Mouse (Mus musculus) liver, embryonic 15.5 days (tissue): ENCODE data around the gene Reg4. TPM values are rescaled to one million over a fixed set of nuclear protein-coding genes. Genes with fewer than 3 reads are reported as not detected.

Experiments
- ATAC-seq: fragments of 200-750 bp; cut with Nextera tagmentation; 2 replicates; pipeline ENCODE4 v1.8.0; 2017; ENCODE audit warnings: moderate number of reproducible peaks, mild to moderate bottlenecking, moderate library complexity; ENCODE audit not compliant: insufficient read depth
- H3K27ac ChIP-seq: fragments of 300-500 bp; sonication (generic); replicated peaks from 2 replicates; pipeline ENCODE4 v1.5.1; 2015; ENCODE audit warnings: mild to moderate bottlenecking, inconsistent platforms
- H3K27me3 ChIP-seq: fragments of 300-500 bp; sonication (generic); 2 replicates; pipeline ENCODE4 v1.6.1; 2015; ENCODE audit warnings: mild to moderate bottlenecking, inconsistent platforms
- H3K36me3 ChIP-seq: fragments of 300-500 bp; sonication (generic); replicated peaks from 2 replicates; pipeline ENCODE4 v1.6.1; 2015; ENCODE audit warnings: moderate library complexity, mild to moderate bottlenecking, inconsistent platforms
- H3K4me1 ChIP-seq: fragments of 300-500 bp; sonication (generic); replicated peaks from 2 replicates; pipeline ENCODE4 v1.6.1; 2015; ENCODE audit warnings: inconsistent platforms
- H3K4me2 ChIP-seq: fragments of 300-500 bp; sonication (generic); 2 replicates; pipeline ENCODE4 v1.6.1; 2015; ENCODE audit warnings: moderate library complexity, mild to moderate bottlenecking, inconsistent platforms
- H3K4me3 ChIP-seq: fragments of 300-500 bp; sonication (generic); replicated peaks from 2 replicates; pipeline ENCODE4 v1.5.1; 2015; ENCODE audit warnings: mild to moderate bottlenecking, inconsistent platforms
- H3K9ac ChIP-seq: fragments of 300-500 bp; sonication (generic); 2 replicates; pipeline ENCODE4 v1.6.1; 2015; ENCODE audit warnings: moderate library complexity, mild to moderate bottlenecking, inconsistent platforms
- H3K9me3 ChIP-seq: fragments of 300-500 bp; sonication (generic); replicated peaks from 2 replicates; pipeline ENCODE4 v1.6.1; 2016; ENCODE audit warnings: inconsistent platforms
- WGBS: fragments of 180-500 bp; shearing (Covaris S2); methylation state at CpG from one replicate; pipeline ENCODE4 v1.1.7; 2015; ENCODE audit warnings: mixed read lengths; ENCODE audit not compliant: insufficient replicate concordance; 5-methylcytosine and 5-hydroxymethylcytosine counted together
- polyA plus RNA-seq: library from polyadenylated mRNA; unstranded; fragments of >200 nt; fragmentation: Nextera tagmentation; extraction: Ambion mirVana; gene quantifications from 2 replicates; pipeline ENCODE4 v1.2.1, GENCODE M21; 2015

The Reg4 gene
- not detected in 2 replicates for polyA plus RNA-seq

DNA sequence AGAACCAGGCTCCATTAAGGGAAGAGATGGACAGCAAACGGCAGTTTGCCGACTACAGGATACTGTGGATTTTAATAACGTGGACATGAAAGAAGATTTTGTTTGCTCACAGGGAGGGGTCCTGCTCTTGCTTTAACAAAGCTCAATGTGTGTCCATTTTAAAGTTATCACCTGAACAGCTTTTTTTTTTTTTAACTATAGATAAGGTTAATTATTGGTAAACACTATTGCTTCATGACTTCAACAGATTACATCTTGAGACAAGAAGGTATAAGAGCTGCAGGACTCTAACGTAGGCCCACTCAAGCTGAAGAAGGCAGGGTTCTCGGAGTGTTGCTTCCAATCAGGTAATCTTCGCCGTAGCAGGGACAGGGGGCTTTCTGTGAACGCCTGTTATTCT lies at the start of gene Reg4:
Reg4 (plus strand) TSS at position 301 of the 400 bp plus-strand sequence.
- Histone ChIP-seq H3K36me3 (no peaks in the 10 kb centered on the region), H3K4me3 (no peak within 1 kb of the TSS), H3K27me3 (no peaks in the 10 kb centered on the region), H3K27ac (no peak within 1 kb of the TSS), H3K9ac (no peak within 1 kb of the TSS), H3K4me1 (peaks cover 2% of the 10 kb centered on the region), H3K4me2 (no peak within 1 kb of the TSS), H3K9me3 (no peaks in the 10 kb centered on the region)
- 69% methylated on average over 8 of the region's 8 CpGs for WGBS
- ATAC-seq, result no peak

DNA sequence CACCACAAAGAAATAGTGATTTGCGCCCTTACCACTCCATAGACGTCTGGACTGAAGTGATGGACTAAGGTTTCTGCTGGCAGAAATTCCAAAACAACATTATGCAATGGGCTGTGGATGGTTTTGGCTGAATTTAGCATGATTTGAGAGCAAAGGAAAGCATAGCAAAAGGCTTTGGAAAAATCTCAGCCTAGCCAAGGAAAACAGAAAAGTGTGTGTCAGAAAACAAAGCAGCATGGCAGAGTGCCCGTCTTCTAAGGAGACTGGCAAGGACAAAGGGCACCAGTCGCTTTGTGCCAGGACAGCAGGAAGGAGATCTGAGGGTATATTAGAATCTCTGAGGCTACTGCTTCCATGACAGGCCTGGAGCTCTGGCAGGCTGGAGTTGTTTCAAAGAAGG lies 43.6 kb upstream of the Reg4 start:
- Histone ChIP-seq H3K4me1 (no peaks in the 10 kb centered on the region), H3K4me2 (no peak overlapping the region), H3K27ac (no peak overlapping the region), H3K4me3 (no peak overlapping the region), H3K36me3 (no peaks in the 10 kb centered on the region), H3K27me3 (no peaks in the 10 kb centered on the region), H3K9me3 (no peaks in the 10 kb centered on the region), H3K9ac (no peak overlapping the region)
- whole genome bisulfite sequencing, result 52% methylated on average over 4 of the region's 4 CpGs
- ATAC-seq, result no peak

GRCm38 (mm10) chr3:98180805-98181204 lies 41.2 kb upstream of the Reg4 start:
- no peak for ATAC-seq
- H3K9ac ChIP-seq, result no peak overlapping the region
- H3K9me3 ChIP-seq, result no peaks in the 10 kb centered on the region
- no peaks in the 10 kb centered on the region for H3K27me3 ChIP-seq
- H3K4me1 ChIP-seq, result no peaks in the 10 kb centered on the region
- no peak overlapping the region for H3K27ac ChIP-seq
- H3K4me2 ChIP-seq, result no peak overlapping the region
- WGBS, result 19% methylated on average over 7 of the region's 7 CpGs
- H3K4me3 ChIP-seq, result no peak overlapping the region
- H3K36me3 ChIP-seq, result no peaks in the 10 kb centered on the region

DNA sequence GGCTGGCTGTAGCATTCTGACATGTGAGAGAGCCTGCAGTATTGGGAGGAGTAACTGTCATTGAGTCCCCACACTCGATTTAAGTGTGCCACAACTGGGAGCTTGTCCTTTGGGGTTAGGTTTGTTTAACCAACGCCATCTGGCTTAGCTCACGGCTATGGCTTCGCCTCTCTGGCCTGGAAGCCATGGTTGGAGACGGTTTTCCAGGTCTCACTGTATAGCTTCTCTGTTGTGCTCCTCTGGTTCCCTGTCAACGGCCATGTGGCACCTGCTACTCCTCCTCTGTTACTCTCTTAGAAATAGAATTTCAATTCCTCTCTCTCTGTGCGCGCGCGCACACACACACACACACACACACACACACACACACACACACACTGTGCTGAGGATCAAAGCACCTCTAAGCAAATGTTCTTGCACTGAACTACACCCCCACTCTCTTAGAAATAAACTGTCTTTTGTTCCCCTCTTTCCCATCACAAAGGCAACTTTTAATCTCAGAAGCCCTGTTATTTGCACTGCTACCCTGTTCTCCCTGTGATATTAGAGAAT lies 36.7 kb upstream of the Reg4 start:
- Histone ChIP-seq H3K9me3 (no peaks in the 10 kb centered on the region), H3K4me2 (no peak overlapping the region), H3K4me3 (no peak overlapping the region), H3K4me1 (no peaks in the 10 kb centered on the region; the same call in 1 of the 2 replicates), H3K27ac (no peak overlapping the region), H3K36me3 (no peaks in the 10 kb centered on the region), H3K9ac (no peak overlapping the region), H3K27me3 (no peaks in the 10 kb centered on the region)
- WGBS, result 71% methylated on average over 10 of the region's 10 CpGs
- no peak for ATAC-seq

GRCm38 (mm10) chr3:98187777-98188176 lies 34.2 kb upstream of the Reg4 start:
- Histone ChIP-seq H3K4me2 (no peak overlapping the region), H3K27me3 (no peaks in the 10 kb centered on the region), H3K4me1 (no peaks in the 10 kb centered on the region; the same call in 1 of the 2 replicates), H3K9me3 (no peaks in the 10 kb centered on the region), H3K9ac (no peak overlapping the region), H3K36me3 (no peaks in the 10 kb centered on the region), H3K27ac (no peak overlapping the region), H3K4me3 (no peak overlapping the region)
- ATAC-seq, result no peak
- WGBS, result 68% methylated on average over 3 of the region's 3 CpGs

- 40% methylated on average over 9 of the region's 9 CpGs for WGBS
- H3K27ac ChIP-seq, result 0 out of 2 replicates have a peak overlapping the region, but pooled peaks have one; percentile 7
These were observed 24.0 kb upstream of the Reg4 start for GRCm38 (mm10) chr3:98197711-98198532.

DNA sequence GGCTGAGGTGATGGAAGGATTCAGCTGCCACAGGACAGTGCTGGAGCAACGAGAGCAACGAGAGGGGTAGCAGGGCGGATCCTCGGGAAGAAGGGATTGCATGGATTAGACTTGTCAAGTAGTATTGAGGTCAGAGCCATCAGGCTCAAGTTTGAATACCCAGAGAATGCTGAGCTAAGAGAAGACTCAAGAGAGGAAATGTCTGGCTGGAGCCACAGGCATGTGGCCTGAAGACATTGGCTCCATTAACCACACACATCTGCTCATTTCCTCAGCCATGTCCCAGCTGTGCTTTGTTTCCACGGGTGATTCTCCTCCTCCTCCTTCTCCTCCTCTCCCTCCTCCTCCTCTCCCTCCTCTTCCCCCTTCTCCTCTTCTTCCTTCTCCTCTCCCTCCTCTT lies 22.2 kb upstream of the Reg4 start:
- Histone ChIP-seq H3K9me3 (no peaks in the 10 kb centered on the region), H3K4me2 (no peak overlapping the region), H3K4me1 (peaks cover 4% of the 10 kb centered on the region), H3K27me3 (no peaks in the 10 kb centered on the region), H3K4me3 (no peak overlapping the region), H3K27ac (no peak overlapping the region), H3K36me3 (no peaks in the 10 kb centered on the region), H3K9ac (no peak overlapping the region)
- 42% methylated on average over 5 of the region's 5 CpGs for WGBS
- ATAC-seq, result no peak

More at GRCm38 (mm10) chr3:98197711-98198532, 24.0 kb upstream of the Reg4 start:
- no peaks in the 10 kb centered on the region for H3K36me3 ChIP-seq
- H3K4me2 ChIP-seq, result no peak overlapping the region
- H3K9me3 ChIP-seq, result no peaks in the 10 kb centered on the region
- no peak overlapping the region for H3K4me3 ChIP-seq
- no peaks in the 10 kb centered on the region for H3K27me3 ChIP-seq
- peaks cover 4% of the 10 kb centered on the region for H3K4me1 ChIP-seq
- ATAC-seq, result peak; percentile 69
- no peak overlapping the region for H3K9ac ChIP-seq

DNA sequence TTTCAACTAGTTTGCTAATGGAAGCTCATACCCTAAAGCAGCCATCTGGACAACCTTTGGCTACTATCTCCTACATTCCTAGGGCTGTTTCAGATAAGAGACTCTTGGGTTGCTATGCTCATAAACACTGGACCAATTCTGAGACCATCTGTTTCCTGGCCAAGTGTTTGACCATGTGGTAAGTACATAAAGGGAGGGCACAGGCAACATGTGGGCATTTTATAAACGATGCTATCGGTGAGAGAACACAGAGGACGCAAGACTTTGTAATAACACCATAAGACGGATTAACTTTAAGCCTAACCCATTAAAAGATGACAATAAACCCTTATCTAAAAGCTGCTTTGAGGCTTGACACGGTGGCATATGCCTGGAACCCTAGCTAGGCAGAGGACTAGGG lies 18.7 kb upstream of the Reg4 start:
- Histone ChIP-seq H3K36me3 (no peaks in the 10 kb centered on the region), H3K4me2 (no peak overlapping the region), H3K27ac (no peak overlapping the region), H3K4me3 (no peak overlapping the region), H3K27me3 (no peaks in the 10 kb centered on the region), H3K9ac (no peak overlapping the region), H3K4me1 (peaks cover 4% of the 10 kb centered on the region), H3K9me3 (no peaks in the 10 kb centered on the region)
- ATAC-seq, result no peak
- WGBS, result 35% methylated on average over 5 of the region's 5 CpGs

- H3K4me2 ChIP-seq, result no peak overlapping the region
- no peak overlapping the region for H3K4me3 ChIP-seq
- no peak overlapping the region for H3K9ac ChIP-seq
- H3K27me3 ChIP-seq, result no peaks in the 10 kb centered on the region
- no peaks in the 10 kb centered on the region for H3K9me3 ChIP-seq
- ATAC-seq, result no peak
- no peaks in the 10 kb centered on the region; the same call in 1 of the 2 replicates for H3K4me1 ChIP-seq
- H3K27ac ChIP-seq, result no peak overlapping the region
- no peaks in the 10 kb centered on the region for H3K36me3 ChIP-seq
- 29% methylated on average over 3 of the region's 3 CpGs for WGBS
These were observed 15.0 kb upstream of the Reg4 start for GRCm38 (mm10) chr3:98206977-98207376.

DNA sequence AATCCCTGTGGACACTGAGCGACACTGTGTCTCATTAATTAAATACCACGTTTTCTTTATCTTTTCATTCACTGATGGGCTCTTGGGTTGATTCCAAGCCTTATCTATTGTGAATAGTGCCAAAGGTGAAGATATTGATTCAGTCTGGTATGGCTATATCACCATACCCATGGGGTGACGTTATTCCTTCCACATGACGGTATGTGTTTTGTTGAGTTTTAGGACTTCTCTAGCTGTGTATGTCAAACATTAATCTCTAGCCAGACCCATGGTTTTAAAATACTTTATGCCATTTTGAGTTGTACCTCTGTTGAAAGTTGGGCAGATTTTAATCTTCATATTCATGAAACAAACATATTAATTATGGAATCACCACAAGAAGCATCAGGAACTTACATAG lies 12.8 kb upstream of the Reg4 start:
- H3K4me2 ChIP-seq, result no peak overlapping the region
- H3K27ac ChIP-seq, result no peak overlapping the region
- no peaks in the 10 kb centered on the region for H3K4me1 ChIP-seq
- no peaks in the 10 kb centered on the region for H3K36me3 ChIP-seq
- H3K9ac ChIP-seq, result no peak overlapping the region
- no peak for ATAC-seq
- H3K27me3 ChIP-seq, result no peaks in the 10 kb centered on the region
- no peak overlapping the region for H3K4me3 ChIP-seq
- H3K9me3 ChIP-seq, result no peaks in the 10 kb centered on the region
- 60% methylated on average over 4 of the region's 4 CpGs for WGBS

DNA sequence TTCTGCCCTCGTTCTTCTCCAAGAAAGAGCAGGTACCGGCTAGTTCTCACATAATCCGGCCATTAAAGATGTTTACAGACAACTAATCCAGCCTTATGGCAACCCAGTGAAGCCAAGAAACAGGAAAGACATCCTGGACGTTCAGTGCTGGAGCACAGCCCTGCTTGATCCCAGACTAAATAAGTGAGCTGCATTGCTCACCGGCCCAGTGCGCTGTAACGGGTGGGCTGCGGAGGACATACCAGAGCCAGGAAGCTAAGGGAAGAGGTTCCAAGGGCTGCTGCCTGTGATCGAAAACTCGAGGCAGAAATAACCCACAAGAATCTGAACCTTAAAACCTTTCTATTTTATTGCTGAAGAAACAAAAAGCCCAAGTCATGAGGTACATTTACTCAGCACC lies 11.1 kb upstream of the Reg4 start:
- ATAC-seq, result no peak
- H3K4me2 ChIP-seq, result no peak overlapping the region
- no peak overlapping the region for H3K27ac ChIP-seq
- no peaks in the 10 kb centered on the region for H3K9me3 ChIP-seq
- WGBS, result 60% methylated on average over 10 of the region's 10 CpGs
- no peaks in the 10 kb centered on the region for H3K36me3 ChIP-seq
- no peaks in the 10 kb centered on the region for H3K4me1 ChIP-seq
- H3K9ac ChIP-seq, result no peak overlapping the region
- no peak overlapping the region for H3K4me3 ChIP-seq
- no peaks in the 10 kb centered on the region for H3K27me3 ChIP-seq
